Mouse (Mus musculus) left cerebral cortex, adult 9 months (tissue): ENCODE results near the gene Ephb1.
A peak's percentile ranks its signal among the peaks of the same experiment; 100 is the strongest.

Experiments
- DNase-seq, 2 experiments: peaks; one replicate each; pipeline ENCODE4 v3.0.0; 2022; ENCODE audit warnings: low spot score in 2 of 2

The Ephb1 gene

GRCm38 (mm10) chr9:101994086-101994485 lies 360.4 kb downstream of the Ephb1 start:
- DNase-seq = no peak

DNA sequence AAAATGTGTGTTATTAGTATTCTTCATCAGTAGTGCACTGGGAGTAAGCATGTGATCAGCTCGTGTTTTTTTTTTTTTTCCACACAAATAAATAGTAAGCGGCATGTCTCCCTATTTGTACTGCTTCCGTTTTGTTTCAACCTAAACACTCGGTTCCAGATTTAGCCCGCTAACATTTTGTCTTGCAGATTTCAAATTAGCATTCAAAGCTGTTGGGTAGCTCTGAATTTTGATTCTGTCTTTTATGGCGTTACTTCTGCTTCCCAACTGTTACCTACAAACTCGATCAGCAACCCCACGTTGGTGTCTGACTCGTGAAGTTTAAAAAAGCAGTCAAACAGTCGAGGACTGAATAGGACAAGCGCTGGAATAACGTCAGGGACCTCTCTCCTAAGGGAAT lies 363.7 kb downstream of the Ephb1 start:
- no peak for DNase-seq

DNA sequence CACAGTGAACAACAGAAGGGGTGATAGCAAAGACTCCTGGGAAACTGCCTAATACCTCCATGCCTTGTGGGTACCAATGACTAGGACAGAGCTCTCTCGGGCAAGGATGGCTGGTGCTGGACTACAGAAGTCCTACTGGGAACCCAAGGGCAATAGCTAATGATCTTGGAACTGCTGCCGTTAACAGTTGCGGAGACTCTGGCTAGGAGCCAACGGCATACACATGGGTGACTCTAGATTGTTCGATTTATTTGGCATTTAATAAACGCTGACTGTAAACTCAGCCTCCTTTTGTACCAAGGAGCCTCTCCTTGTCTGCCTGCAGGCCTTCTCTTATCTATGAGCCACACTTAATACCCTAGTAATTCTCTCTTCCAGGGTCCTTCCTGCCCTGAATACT lies 364.5 kb downstream of the Ephb1 start:
- DNase-seq = no peak

DNA sequence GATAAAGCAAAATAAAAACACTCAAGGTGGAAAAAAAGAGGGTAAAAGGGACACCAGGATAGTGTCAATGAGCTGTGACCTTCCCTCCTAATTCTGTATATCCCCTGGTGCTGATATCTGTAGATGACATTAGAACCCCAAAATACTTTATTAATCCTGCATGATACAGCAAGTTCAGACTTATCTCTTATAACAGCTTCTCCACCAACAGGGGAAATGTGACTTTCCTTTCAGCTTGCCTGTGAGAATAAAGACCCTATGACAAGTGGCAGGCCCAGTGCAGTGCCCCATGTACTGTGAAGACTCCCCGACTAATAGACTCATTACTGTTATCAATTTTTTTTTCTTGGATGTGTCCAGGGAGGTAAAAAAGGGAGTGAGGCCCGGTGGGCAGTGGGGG lies 367.6 kb downstream of the Ephb1 start:
- no peak for DNase-seq

DNA sequence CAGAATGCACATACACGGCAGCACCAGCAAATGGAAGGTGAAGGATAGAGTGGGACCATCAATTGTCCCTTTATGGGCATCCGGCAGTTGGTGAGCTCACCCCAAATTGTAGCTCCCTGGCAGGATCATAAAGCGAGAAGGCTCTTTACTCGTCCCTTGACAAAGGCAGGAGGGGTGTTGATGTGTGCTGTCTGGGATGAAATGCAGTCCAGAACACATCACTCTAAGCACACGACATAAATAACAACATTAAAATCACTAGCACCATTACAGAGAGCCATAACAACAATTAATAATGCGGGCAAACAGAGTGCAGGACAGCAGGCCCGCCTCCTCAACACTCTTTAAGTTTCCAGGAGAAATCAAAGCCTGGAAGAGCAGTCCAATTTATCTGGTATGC lies 372.1 kb downstream of the Ephb1 start:
- DNase-seq = no peak

DNA sequence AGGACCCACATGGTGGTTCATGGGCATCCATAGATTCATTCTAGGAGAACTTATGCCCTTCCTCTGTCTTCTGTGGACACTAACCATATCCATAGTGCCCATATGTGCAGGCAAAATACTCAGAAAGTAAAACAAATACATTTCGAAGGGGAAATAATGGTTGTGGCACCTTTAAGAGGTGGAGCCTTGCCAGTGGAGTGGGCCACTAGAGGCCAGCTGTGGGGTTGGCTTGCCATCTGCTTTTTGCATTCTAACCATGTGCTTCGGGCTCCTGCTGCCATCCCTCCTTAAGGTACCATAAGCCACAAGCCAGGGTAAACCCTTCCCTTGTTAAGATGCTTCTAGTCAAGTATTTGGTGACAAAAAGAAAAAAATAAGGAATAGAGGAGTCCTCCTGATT lies 373.3 kb downstream of the Ephb1 start:
- DNase-seq = no peak

DNA sequence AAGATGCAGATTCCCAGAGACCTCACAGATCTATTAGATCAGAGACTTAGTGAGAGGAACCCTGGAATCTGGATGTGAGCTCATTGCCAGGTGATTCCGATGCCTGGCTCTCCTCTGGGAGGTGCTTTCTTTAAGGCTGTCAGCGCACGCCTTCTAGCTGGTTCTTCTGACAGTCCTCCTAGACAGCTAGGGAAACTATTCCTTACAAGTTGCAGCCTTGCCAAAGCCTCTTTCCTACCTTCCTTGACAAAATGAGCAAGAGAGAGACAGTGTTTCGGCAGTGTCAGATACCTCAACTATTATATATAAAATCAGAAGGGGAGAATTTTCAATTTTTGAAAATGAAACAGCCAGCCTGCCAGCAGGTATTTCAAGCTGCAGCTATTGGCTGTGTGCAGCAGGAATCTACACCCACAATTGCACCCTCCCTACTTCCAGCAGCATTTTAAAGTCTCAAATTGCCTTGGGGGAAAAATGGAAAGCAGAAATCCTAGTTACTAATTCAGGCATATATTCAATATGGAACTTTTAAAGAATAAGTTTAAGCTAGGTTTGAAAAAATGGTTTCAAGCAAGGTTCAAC lies 377.5 kb downstream of the Ephb1 start:
- peak; percentile 10 to 23 for DNase-seq

- DNase-seq = no peak
These were observed 382.2 kb downstream of the Ephb1 start for GRCm38 (mm10) chr9:101972314-101972713.

GRCm38 (mm10) chr9:101971806-101972205 lies 382.7 kb downstream of the Ephb1 start:
- DNase-seq = no peak

- DNase-seq = peak in 1 of 2 experiments; percentile 16
These were observed 398.3 kb downstream of the Ephb1 start for GRCm38 (mm10) chr9:101956228-101956627.

DNA sequence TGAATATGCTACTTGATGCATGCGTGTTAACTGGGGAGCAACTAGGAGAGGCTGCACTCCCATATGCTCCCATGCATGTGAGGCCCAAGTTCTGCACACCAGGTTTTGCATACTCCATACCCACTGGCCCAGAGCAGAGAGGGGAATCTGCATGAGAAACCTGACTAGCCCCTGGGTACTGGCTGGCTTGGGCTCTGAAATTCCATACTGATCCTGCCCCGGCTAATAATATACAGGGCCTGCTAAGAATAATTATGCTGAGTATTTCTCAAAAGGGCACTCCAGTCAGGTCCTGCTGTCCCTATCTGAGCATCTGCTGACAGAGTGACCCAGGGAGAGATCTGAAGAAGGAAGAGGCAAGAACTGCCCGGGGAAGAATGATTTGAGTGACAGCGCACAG lies 400.0 kb downstream of the Ephb1 start:
- DNase-seq = no peak

GRCm38 (mm10) chr9:101950101-101950500 lies 404.4 kb downstream of the Ephb1 start:
- no peak for DNase-seq

GRCm38 (mm10) chr9:101945814-101946213 lies 408.7 kb downstream of the Ephb1 start:
- no peak for DNase-seq

- DNase-seq = no peak
These were observed 409.2 kb downstream of the Ephb1 start for GRCm38 (mm10) chr9:101945326-101945725.

GRCm38 (mm10) chr9:101942058-101942669 lies 412.3 kb downstream of the Ephb1 start:
- DNase-seq = no peak

GRCm38 (mm10) chr9:101940182-101940581 lies 414.3 kb downstream of the Ephb1 start:
- DNase-seq = no peak

DNA sequence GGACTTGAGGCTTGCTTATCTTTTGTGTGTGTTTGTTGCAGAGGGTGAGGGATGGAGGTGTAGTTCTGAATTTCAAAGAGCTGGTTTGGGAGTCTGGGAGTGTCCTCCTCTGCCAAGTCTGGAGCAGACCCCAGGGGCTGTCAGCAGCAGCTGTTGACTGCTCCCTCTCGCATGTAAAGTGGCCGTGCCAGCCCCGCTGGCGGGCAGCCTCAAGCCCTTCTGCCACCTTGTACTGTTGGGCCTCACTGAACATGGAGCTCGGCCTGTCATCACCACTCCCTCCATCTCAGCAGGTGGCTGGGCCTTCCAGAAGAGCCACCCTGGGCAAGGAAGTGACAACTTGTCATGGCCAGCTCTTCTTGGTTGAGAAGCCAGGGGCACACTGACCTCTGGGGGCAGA lies 415.5 kb downstream of the Ephb1 start:
- DNase-seq = no peak

DNA sequence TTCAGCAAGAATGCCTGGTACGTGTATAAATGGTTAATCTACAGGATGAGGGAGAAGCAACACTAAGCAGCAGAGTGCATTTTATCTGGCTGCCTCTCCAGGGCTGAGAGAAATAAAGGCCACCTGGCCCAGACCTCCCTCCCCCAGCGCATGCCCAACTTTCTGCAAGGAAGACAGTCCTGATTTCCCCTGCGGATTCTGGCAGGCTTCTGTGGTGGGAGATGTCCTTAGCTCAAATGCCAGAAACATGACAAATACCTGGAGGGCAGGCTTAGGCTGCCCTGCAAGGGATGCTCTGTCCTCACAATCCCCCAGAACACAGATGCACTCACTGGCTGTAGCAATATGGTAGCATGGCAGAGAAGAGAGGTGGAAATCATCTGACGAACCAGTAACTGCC lies 416.4 kb downstream of the Ephb1 start:
- no peak for DNase-seq

DNA sequence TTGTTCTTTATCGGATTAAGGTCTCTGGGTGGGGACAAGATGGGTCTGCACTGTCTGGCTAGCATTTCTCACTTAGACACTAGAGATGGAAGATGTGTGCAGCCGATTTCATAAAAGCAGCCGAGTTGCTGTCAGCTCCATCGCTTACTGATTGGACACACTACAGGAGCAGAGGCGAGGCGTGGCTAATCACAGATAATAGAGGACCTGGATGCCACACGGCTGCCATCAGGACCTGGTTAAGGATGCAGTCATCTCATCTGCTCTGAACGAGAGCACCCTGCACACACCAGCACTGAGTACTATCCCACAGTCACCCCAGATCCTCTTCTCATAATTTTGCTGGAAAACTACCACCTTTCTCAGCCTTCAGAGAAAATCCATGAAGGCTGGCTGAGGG lies 419.6 kb downstream of the Ephb1 start:
- DNase-seq = no peak

GRCm38 (mm10) chr9:101933946-101934573 lies 420.4 kb downstream of the Ephb1 start:
- no peak for DNase-seq

DNA sequence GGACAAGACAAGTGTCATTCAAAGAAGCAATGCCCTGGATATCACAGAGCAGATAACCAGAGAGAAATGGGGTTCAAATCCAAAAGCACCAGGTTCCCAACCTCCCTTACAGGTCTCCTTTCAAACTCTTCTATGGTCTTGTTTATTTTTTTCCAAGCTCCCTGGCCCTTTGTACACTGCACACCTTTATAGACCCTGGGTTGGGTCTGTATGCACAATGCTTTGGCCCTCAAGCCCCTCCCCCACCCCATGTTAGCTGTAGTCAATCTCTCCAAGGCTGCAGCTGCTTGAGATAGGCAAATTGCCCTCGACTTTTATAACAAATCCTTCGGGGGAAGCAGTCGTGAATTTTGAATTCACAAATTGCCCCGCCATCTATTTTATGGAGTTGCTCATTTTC lies 429.7 kb downstream of the Ephb1 start:
- no peak for DNase-seq

DNA sequence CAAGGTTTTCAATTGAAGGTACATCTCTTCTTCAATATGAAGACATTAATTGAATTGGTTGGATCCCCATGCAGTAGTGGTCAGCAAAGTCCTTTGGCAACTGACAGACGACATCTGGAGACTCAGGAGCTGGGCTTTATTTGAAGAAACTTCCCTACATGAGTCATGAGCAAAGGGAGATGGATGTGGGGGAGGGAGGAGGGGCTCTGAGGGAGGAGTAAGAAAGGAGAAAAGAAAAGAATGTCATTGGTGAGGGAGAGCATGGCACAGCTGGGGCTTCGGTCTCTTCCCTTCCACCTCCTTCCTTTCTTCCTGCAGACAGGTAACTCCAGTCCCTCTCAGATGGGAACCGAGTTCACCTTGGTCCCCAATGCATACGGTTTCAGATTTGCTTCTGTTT lies 431.6 kb downstream of the Ephb1 start:
- no peak for DNase-seq

GRCm38 (mm10) chr9:101919324-101919723 lies 435.2 kb downstream of the Ephb1 start:
- no peak for DNase-seq

GRCm38 (mm10) chr9:101918771-101919170 lies 435.7 kb downstream of the Ephb1 start:
- DNase-seq = no peak
